Mouse (Mus musculus) bone marrow, adult 2 months (tissue): ENCODE measurements around the gene Aff3. TPM values are rescaled to one million over a fixed set of nuclear protein-coding genes. Genes with fewer than 3 reads are reported as not detected.

ENCODE experiments used
- H3K27ac ChIP-seq: fragments of 200-500 bp; 2 replicates; pipeline ENCODE4 v1.5.1; 2012; ENCODE audit warnings: low read depth, mild to moderate bottlenecking, control low read depth, inconsistent platforms, low read length; ENCODE audit not compliant: control insufficient read depth, poor library complexity, insufficient read depth
- H3K4me1 ChIP-seq: fragments of 200-500 bp; 2 replicates; pipeline ENCODE4 v1.6.1; 2011; ENCODE audit warnings: low read length; ENCODE audit not compliant: control insufficient read depth, insufficient read depth
- H3K4me3 ChIP-seq: fragments of 200-500 bp; replicated peaks from 2 replicates; pipeline ENCODE3; 2011; ENCODE audit warnings: mild to moderate bottlenecking, low read depth, low read length, control low read depth; ENCODE audit not compliant: control insufficient read depth
- CTCF ChIP-seq: fragments of 200-500 bp; IDR thresholded peaks from 2 replicates; pipeline ENCODE4 v1.5.1; 2011; ENCODE audit warnings: low read length, control low read depth; ENCODE audit not compliant: control insufficient read depth, insufficient read depth
- POLR2A ChIP-seq: fragments of 200-500 bp; IDR thresholded peaks from 2 replicates; pipeline ENCODE4 v1.6.1; 2011; ENCODE audit warnings: low read depth, mild to moderate bottlenecking, control low read depth, low read length, borderline replicate concordance; ENCODE audit not compliant: control insufficient read depth
- WGBS: fragments of 180-500 bp; shearing (Covaris S2); methylation state at CpG from one replicate; pipeline ENCODE4 v1.1.7; 2018; 5-methylcytosine and 5-hydroxymethylcytosine counted together
- polyA plus RNA-seq: library from polyadenylated mRNA; stranded (reverse); fragments of >200 nt; gene quantifications from 2 replicates; pipeline ENCODE4 v1.2.4, GENCODE M21; 2011; ENCODE audit warnings: low replicate concordance; ENCODE audit not compliant: missing spikeins, insufficient read depth, insufficient read length

Gene Aff3
- polyA plus RNA-seq, 1 experiment, result 21.5 TPM

- H3K4me3 ChIP-seq, result no peak overlapping the region
- WGBS, result 47% methylated on average over 13 of the region's 13 CpGs
- TF ChIP-seq POLR2A (no peak), CTCF (no peak)
- no peak overlapping the region for H3K27ac ChIP-seq
- H3K4me1 ChIP-seq, result no peaks in the 10 kb centered on the region; the same call in 1 of the 2 replicates
Observed at GRCm38 (mm10) chr1:38550579-38550978, 114.2 kb downstream of the Aff3 start.

- WGBS, result 60% methylated on average over 8 of the region's 8 CpGs
- no peak overlapping the region for H3K27ac ChIP-seq
- no peak for TF ChIP-seq POLR2A
- no peaks in the 10 kb centered on the region; the same call in 1 of the 2 replicates for H3K4me1 ChIP-seq
- H3K4me3 ChIP-seq, result no peak overlapping the region
Observed at GRCm38 (mm10) chr1:38548671-38549661, 115.8 kb downstream of the Aff3 start.

- no peak overlapping the region for H3K27ac ChIP-seq
- no peak overlapping the region for H3K4me3 ChIP-seq
- no peaks in the 10 kb centered on the region for H3K4me1 ChIP-seq
- 81% methylated on average over 9 of the region's 9 CpGs for WGBS
- TF ChIP-seq POLR2A, result no peak
- TF ChIP-seq CTCF, result no peak
Observed at GRCm38 (mm10) chr1:38547685-38548084, 117.1 kb downstream of the Aff3 start.

GRCm38 (mm10) chr1:38546696-38547095 is 118.1 kb downstream of the Aff3 start:
- TF ChIP-seq POLR2A, result no peak
- TF ChIP-seq CTCF, result no peak
- 75% methylated on average over 7 of the region's 7 CpGs for WGBS

GRCm38 (mm10) chr1:38545282-38545945 is 119.3 kb downstream of the Aff3 start:
- Histone ChIP-seq H3K4me1 (no peaks in the 10 kb centered on the region), H3K4me3 (no peak overlapping the region), H3K27ac (no peak overlapping the region)
- 42% methylated on average over 12 of the region's 12 CpGs for WGBS
- no peak for TF ChIP-seq POLR2A
- TF ChIP-seq CTCF, result no peak

More at GRCm38 (mm10) chr1:38546696-38547095, 118.1 kb downstream of the Aff3 start:
- Histone ChIP-seq H3K27ac (no peak overlapping the region), H3K4me3 (no peak overlapping the region), H3K4me1 (no peaks in the 10 kb centered on the region)

GRCm38 (mm10) chr1:38544501-38544900 is 120.3 kb downstream of the Aff3 start:
- no peak overlapping the region for H3K4me3 ChIP-seq
- TF ChIP-seq CTCF (no peak), POLR2A (no peak)
- WGBS, result 78% methylated on average over 3 of the region's 3 CpGs
- H3K4me1 ChIP-seq, result no peaks in the 10 kb centered on the region
- H3K27ac ChIP-seq, result no peak overlapping the region

GRCm38 (mm10) chr1:38541536-38541935 is 123.2 kb downstream of the Aff3 start:
- no peaks in the 10 kb centered on the region for H3K4me1 ChIP-seq
- whole genome bisulfite sequencing, result 78% methylated on average over 4 of the region's 4 CpGs
- no peak overlapping the region for H3K27ac ChIP-seq
- H3K4me3 ChIP-seq, result no peak overlapping the region
- TF ChIP-seq POLR2A, result no peak
- no peak for TF ChIP-seq CTCF

GRCm38 (mm10) chr1:38536929-38537540 is 127.7 kb downstream of the Aff3 start:
- TF ChIP-seq CTCF, result no peak
- TF ChIP-seq POLR2A, result no peak
- no peak overlapping the region for H3K27ac ChIP-seq
- 87% methylated on average over 16 of the region's 16 CpGs for WGBS
- H3K4me3 ChIP-seq, result no peak overlapping the region
- H3K4me1 ChIP-seq, result no peaks in the 10 kb centered on the region
